Mouse (Mus musculus): ENCODE results near the gene Raver2. TPM values are rescaled to one million over a fixed set of nuclear protein-coding genes. Genes with fewer than 3 reads are reported as not detected.
"Not testable (repeated sequence)": the region's sequence is repeated elsewhere in the genome, so short reads cannot be mapped to it uniquely, and the experiment has no call there.

Gene Raver2
- total RNA-seq, 2 experiments from 2014 or later, result 4.2 to 4.4 TPM

DNA sequence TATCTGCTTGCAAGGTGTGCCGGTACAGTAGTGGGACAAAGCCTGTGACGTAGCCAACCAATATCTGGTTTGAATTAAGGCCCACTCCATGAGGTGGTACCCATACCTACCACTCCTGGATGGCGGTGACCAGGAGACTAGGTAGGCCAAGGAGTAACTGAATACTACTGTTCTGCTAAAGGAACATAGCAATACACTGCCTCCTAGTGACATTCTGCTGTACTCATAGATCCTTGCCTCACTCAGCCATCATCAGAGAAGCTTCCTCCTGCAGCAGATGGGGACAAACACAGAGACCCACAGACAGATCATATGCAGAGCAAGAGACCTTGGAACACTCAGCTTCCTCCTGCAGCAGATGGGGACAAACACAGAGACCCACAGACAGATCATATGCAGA, 21.8 kb downstream of the Raver2 start:
- DNase-seq (ENCODE audit: low spot score in 2 of 2), result not testable (repeated sequence)

DNA sequence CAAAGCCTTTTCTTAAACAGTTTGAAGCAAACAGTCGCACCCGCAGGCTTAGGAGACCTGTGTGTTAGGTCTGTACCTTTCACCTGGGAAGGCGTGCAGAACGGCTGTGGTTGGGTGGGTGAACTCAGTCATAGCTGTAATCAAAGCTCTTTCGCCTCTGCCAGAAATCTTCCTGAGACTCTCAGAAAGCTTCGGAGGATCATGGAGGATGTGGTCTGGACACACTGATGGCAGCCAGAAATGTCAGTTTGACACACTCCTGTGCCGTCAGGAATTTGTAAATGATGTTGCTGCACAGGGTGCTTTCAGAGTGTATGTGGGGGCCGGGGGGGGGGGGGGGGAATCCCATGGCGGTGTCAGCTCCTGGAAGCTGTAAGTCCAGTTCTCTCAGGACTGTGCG, 24.5 kb downstream of the Raver2 start:
- no peak for DNase-seq (ENCODE audit: low spot score in 2 of 2)

DNA sequence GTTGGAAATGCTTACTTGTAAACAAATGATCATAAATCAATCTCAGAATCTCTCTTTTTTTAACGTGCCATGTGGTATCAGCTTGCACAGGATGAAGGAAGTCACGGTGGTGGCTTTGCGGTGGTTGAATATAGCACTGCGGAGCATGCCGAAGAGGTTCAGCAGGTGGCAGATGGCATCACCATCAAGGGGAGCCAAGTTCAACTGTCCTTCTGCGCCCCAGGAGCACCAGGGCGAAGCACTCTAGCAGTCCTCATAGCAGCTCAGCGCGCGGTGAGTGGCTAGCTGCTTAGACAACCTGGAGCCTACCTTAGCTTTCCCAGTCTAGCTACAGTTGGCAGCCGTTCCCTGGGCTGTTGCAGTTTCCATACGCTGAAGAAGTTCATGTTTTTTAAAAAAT, 38.3 kb downstream of the Raver2 start:
- no peak for DNase-seq (ENCODE audit: low spot score in 2 of 2)

GRCm38 (mm10) chr4:101121002-101121401, 52.2 kb downstream of the Raver2 start:
- DNase-seq (ENCODE audit: low spot score in 2 of 2), result no peak

- no peak for DNase-seq (ENCODE audit: low spot score in 2 of 2)
These were observed 66.2 kb downstream of the Raver2 start for GRCm38 (mm10) chr4:101135013-101135412.

GRCm38 (mm10) chr4:101135909-101136308, 67.1 kb downstream of the Raver2 start:
- no peak for DNase-seq (ENCODE audit: low spot score in 2 of 2)

GRCm38 (mm10) chr4:101137975-101138374, 69.2 kb downstream of the Raver2 start:
- no peak for DNase-seq (ENCODE audit: low spot score in 2 of 2)

DNA sequence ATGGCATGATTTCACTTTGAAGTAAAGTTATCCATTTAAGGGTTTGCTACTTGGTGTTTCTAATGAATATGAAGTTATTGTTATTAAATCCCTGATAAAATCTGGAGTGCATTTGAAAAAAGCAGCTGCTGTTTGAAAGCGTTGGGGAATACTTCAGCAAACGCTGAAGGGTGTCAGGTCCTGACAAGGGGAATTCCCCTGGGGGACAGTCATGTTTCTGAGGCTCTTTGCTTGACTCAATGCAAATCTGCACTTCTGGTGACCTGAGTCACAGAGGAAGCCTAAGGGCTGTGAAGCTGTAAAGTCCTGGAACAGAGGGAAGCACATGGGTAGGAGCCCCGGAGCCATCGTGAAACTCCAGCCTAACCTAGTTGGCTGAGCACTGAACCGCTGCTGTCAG, 73.0 kb downstream of the Raver2 start:
- DNase-seq (ENCODE audit: low spot score in 2 of 2), result no peak

- no peak for DNase-seq (ENCODE audit: low spot score in 2 of 2)
These were observed 75.1 kb downstream of the Raver2 start for GRCm38 (mm10) chr4:101143901-101144300.

DNA sequence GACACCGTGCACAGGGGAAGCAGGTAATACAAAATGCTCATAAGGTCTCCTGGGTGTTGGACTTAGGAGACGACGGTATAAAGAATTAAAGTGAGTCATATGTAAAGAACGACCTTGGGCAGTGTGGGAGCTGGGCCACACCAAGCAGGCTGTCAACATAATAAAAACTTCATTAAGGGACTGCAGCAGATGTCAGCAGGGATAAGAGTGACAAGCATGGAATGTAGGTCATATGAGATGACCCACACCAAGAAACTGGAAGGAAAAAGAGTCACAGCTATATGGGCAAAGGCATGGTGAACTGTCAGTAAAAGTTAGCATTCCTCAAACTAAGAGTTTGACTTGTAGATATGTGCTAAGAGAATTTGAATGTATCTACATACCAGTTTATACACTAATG, 75.6 kb downstream of the Raver2 start:
- DNase-seq (ENCODE audit: low spot score in 2 of 2), result no peak

DNA sequence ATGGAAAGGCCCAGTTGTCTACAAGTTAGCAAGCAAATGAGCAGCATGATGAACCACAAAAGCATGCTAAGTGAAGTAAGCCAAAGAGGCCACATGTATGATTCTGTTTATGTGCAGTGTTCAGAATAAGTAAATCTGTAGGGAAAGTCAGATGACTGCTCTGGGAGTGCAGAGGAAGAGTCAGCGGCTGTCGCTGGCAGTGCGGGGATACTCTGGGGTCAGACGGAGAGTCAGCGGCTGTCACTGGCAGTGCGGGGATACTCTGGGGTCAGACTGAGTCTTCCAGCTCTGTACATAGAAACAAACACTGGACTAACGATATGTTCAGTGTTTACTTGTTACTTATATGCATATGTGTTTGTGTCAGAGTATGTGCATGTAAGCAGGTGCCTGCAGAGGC, 76.0 kb downstream of the Raver2 start:
- no peak for DNase-seq (ENCODE audit: low spot score in 2 of 2)

- peak; percentile 49 to 57 for DNase-seq (ENCODE audit: low spot score in 2 of 2)
These were observed 77.4 kb downstream of the Raver2 start for GRCm38 (mm10) chr4:101146047-101146745.

- DNase-seq (ENCODE audit: low spot score in 2 of 2), result no peak
These were observed 78.3 kb downstream of the Raver2 start for GRCm38 (mm10) chr4:101146891-101147655.

DNA sequence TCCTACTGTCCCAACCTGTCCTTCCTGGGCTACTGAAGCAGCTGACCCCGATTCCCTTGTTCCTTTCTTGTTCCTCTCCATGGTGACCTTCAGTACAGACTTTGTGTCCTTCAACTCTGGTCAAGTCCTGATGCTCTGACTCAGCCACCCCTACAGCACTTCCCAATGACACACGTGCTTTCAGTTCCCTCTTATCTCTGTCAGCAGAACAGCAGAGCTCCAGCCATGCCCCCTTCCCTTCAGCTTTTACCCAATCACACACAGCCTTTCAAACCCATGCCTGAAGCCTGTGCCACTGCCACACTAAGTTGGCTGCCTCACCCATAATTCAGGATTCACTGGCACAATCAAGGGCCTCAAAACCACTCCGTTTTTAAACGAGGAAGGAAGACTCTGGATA, 86.8 kb downstream of the Raver2 start:
- DNase-seq (ENCODE audit: low spot score in 2 of 2), result no peak

DNA sequence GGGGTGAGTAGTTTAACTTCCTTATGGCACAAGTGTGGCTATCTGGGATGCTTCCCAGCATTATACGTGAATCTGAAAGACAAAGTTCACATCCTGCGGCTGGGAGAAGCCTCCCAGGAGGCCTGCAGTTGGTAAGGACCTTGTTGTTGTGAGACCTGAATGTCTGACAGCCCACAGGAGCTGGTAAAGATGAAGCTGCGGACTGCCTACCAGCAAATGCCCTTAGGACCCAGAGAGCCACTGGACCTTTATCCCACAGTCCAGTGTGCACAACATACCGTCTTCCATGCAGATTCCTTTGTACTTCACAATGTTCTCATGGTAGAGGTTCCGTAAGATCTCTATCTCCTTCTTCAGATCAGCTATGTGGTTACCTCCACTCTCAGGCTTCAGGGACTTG, 88.7 kb downstream of the Raver2 start:
- DNase-seq (ENCODE audit: low spot score in 2 of 2), result no peak

- DNase-seq (ENCODE audit: low spot score in 2 of 2), result no peak
These were observed 89.5 kb downstream of the Raver2 start for GRCm38 (mm10) chr4:101158282-101158681.

DNA sequence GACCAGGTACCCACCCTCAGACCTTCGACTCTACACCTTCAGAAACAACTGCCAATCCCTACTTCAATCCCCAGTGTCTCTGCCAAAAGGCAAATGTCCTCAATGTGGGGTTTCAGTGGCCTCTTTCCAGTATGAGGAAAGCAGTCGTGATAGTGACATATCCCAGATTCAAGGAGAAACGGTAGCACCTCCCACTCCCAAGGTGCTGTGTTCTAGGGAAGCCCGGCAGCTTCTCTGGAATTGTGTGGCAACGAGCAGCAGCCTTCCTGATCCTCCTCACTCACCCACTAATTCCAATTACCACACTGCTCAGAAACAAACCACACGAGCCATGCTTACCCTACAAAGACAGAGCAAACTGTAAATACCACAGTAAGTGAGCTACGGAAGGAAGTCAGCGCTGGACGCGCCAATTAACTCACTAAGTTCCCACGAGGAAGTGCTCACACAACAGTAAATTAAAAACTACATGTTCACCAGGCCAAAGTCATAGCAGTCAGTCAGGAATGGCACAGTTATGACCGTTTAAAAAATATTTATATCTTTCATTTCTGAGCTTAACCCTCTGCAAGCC, 90.5 kb downstream of the Raver2 start:
- DNase-seq (ENCODE audit: low spot score in 2 of 2), result no peak

- no peak for DNase-seq (ENCODE audit: low spot score in 2 of 2)
These were observed 92.0 kb downstream of the Raver2 start for GRCm38 (mm10) chr4:101160821-101161220.

- DNase-seq (ENCODE audit: low spot score in 2 of 2), result no peak
These were observed 95.4 kb downstream of the Raver2 start for GRCm38 (mm10) chr4:101164189-101164588.

GRCm38 (mm10) chr4:101164673-101165072, 95.9 kb downstream of the Raver2 start:
- no peak for DNase-seq (ENCODE audit: low spot score in 2 of 2)

DNA sequence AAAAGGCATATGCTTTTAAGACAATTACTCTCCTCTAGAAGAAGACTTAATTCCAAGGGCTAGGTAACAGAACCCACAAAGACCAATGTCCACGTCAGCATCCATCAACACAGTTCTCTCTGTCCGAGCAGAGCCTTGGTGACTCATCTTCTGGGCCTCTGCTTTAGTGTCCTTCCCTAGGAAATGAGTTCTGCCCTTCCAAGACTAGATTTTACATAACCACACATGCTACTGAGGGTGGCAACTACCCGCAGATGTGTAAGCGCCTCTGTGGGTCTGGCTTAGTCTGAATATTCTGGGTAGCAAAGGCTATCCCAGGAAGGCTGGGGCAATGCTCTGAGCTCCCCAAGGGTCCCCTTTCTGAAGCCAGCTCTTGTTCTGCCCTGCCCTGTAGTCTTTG, 97.0 kb downstream of the Raver2 start:
- no peak for DNase-seq (ENCODE audit: low spot score in 2 of 2)

DNA sequence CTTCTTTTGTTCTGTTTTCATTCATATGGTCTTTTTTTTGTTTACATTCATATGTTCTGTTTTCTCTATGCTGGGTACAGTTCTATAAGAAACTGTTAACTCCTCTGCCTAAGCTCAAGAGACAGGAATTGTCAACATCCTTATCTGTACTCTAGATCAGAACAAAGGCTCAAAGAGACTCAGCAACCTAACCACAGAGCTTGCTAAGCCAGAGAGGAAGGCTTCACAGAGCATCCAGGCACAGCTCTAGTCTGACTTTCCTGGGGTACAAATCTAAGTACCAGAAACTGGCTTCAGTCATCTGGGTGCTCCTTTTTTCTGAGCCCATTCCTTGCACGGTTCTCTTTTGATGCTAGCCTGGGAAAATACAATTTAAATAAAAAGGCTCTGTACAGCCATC, 99.0 kb downstream of the Raver2 start:
- no peak for DNase-seq (ENCODE audit: low spot score in 2 of 2)
